Comparison of ENCODE assay signal across 9 mouse cellular contexts in genomic region chr13:98365766-98366421, GRCm38 (mm10). TPM values are rescaled to one million over a fixed set of nuclear protein-coding genes. Genes with fewer than 3 reads are reported as not detected.
DNase-seq lines count a peak whose midpoint lies in the region; ATAC-seq and TF ChIP-seq lines count a peak whose summit lies in the region.
"Had no signal": no experiment of that assay in that cellular context is flagged by ENCODE, and none has a peak within 500 bp of the region (broad histone marks: within the 10 kb centered on the region; RNA-seq: fewer than 3 reads in every experiment).

No protein-coding gene starts in this region.

- peak overlapping the region; percentile 30 for H3K4me3 ChIP-seq in lung, embryonic 14.5 days (ENCODE audit: low read depth, low read length)
- H3K4me3 ChIP-seq in embryonic fibroblast, embryonic 13.5 days (ENCODE audit: insufficient read depth, low read length): peak overlapping the region; percentile 25
- peak overlapping the region; percentile 43 for H3K4me3 ChIP-seq in kidney, embryonic 15.5 days (replicated peaks)
- H3K4me3 ChIP-seq in midbrain, postnatal 0 days (ENCODE audit: low read depth, low read length): peak overlapping the region; percentile 8; the same call in 1 of the 2 replicates

- DNase-seq in lung, embryonic 14.5 days: peak; percentile 63
- DNase-seq in lung, adult 18-20 months: no peak
- no peak for DNase-seq in midbrain, postnatal 0 days (ENCODE audit: low spot score)
- DNase-seq in left cerebral cortex, postnatal 36 days (ENCODE audit: low spot score in 2 of 2): no peak
- no peak for DNase-seq in right cerebral cortex, postnatal 36 days (ENCODE audit: low spot score in 2 of 2)
- DNase-seq in thymus, postnatal 10 days (ENCODE audit: low spot score in 2 of 2): no peak

- no peaks in the 10 kb centered on the region for H3K36me3 ChIP-seq in lung, embryonic 14.5 days (ENCODE audit: insufficient read depth)
- H3K36me3 ChIP-seq in kidney, embryonic 15.5 days: no peaks in the 10 kb centered on the region
- H3K36me3 ChIP-seq in midbrain, postnatal 0 days (ENCODE audit: insufficient read depth, low read length): no peaks in the 10 kb centered on the region

- intact Hi-C loops in left cerebral cortex, postnatal 36 days (cut with DNase I): no loop called here

- peak; percentile 68 for ATAC-seq in lung, embryonic 14.5 days (ENCODE audit: insufficient read depth)
- peak; percentile 88 for ATAC-seq in kidney, embryonic 15.5 days (replicated peaks; ENCODE audit: low FRiP score)
- 0 out of 2 replicates have a peak, but pooled peaks have one; percentile 38 for ATAC-seq in midbrain, postnatal 0 days (ENCODE audit: low FRiP score)

- H3K27ac ChIP-seq in lung, embryonic 14.5 days (ENCODE audit: low read depth): no peak overlapping the region
- H3K27ac ChIP-seq in embryonic fibroblast, embryonic 13.5 days (ENCODE audit: insufficient read depth, low read length): no peak overlapping the region
- peak overlapping the region; percentile 92 for H3K27ac ChIP-seq in kidney, embryonic 15.5 days
- no peak overlapping the region for H3K27ac ChIP-seq in midbrain, postnatal 0 days (ENCODE audit: low read depth, low read length)

- no peak for TF ChIP-seq POLR2A in embryonic fibroblast, embryonic 13.5 days (IDR thresholded peaks at IDR 0.05; ENCODE audit: low read depth, low read length)

- no peaks in the 10 kb centered on the region for H3K9me3 ChIP-seq in lung, embryonic 14.5 days (ENCODE audit: low read depth, low read length)
- H3K9me3 ChIP-seq in kidney, embryonic 15.5 days (replicated peaks): no peaks in the 10 kb centered on the region
- no peaks in the 10 kb centered on the region for H3K9me3 ChIP-seq in midbrain, postnatal 0 days (ENCODE audit: low read length)

- under 1% methylated on average over 52 of the region's 52 CpGs for WGBS in lung, embryonic 14.5 days
- under 1% methylated on average over 51 of the region's 52 CpGs for WGBS in kidney, embryonic 15.5 days
- WGBS in midbrain, postnatal 0 days: under 1% methylated on average over 52 of the region's 52 CpGs

- peaks cover 82% of the 10 kb centered on the region for H3K27me3 ChIP-seq in lung, embryonic 14.5 days (ENCODE audit: insufficient read depth, low read length)
- peaks cover 87% of the 10 kb centered on the region for H3K27me3 ChIP-seq in kidney, embryonic 15.5 days
- H3K27me3 ChIP-seq in midbrain, postnatal 0 days (ENCODE audit: insufficient read depth, low read length): peaks cover 86% of the 10 kb centered on the region

- no peaks in the 10 kb centered on the region for H3K4me1 ChIP-seq in lung, embryonic 14.5 days (ENCODE audit: insufficient read depth)
- no peaks in the 10 kb centered on the region for H3K4me1 ChIP-seq in embryonic fibroblast, embryonic 13.5 days (ENCODE audit: control insufficient read depth, insufficient read depth, low read length)
- H3K4me1 ChIP-seq in kidney, embryonic 15.5 days: peaks cover 27% of the 10 kb centered on the region
- peaks cover 3% of the 10 kb centered on the region; the same call in 1 of the 2 replicates for H3K4me1 ChIP-seq in midbrain, postnatal 0 days (ENCODE audit: insufficient read depth, low read length)

- H3K9ac ChIP-seq in lung, embryonic 14.5 days: no peak overlapping the region
- H3K9ac ChIP-seq in kidney, embryonic 15.5 days: peak overlapping the region; percentile 36; the same call in 1 of the 2 replicates
- H3K9ac ChIP-seq in midbrain, postnatal 0 days (replicated peaks; ENCODE audit: low read length, poor library complexity, severe bottlenecking): no peak overlapping the region

- no peak for TF ChIP-seq CTCF in lung, embryonic 14.5 days (IDR thresholded peaks at IDR 0.05; ENCODE audit: low read depth)
- TF ChIP-seq CTCF in embryonic fibroblast, embryonic 13.5 days (IDR thresholded peaks at IDR 0.05; ENCODE audit: borderline replicate concordance, insufficient read depth, low read length): no peak
- TF ChIP-seq CTCF in midbrain, postnatal 0 days (IDR thresholded peaks at IDR 0.05): no peak

- H3K4me2 ChIP-seq in lung, embryonic 14.5 days: peak overlapping the region; percentile 57
- peak overlapping the region; percentile 72 for H3K4me2 ChIP-seq in kidney, embryonic 15.5 days
- H3K4me2 ChIP-seq in midbrain, postnatal 0 days (ENCODE audit: low read depth, low read length, poor library complexity, severe bottlenecking): peak overlapping the region; percentile 34

RNA-seq across cellular contexts. Expression of gene Foxd1, which starts 11.9 kb away (rescaled TPM):
- not detected in 2 replicates for polyA plus RNA-seq in lung, embryonic 14.5 days (2014; fragmentation: Nextera tagmentation; extraction: Ambion mirVana)
- polyA plus RNA-seq in embryonic fibroblast, embryonic 13.5 days (2011; ENCODE audit: insufficient read length, low read depth, missing spikeins): 5.9 and 6.3 TPM in 2 replicates
- 4.7 and 5.0 TPM in 2 replicates for polyA plus RNA-seq in kidney, embryonic 15.5 days (2015; fragmentation: Nextera tagmentation; extraction: Ambion mirVana)
- 2.4 and 2.5 TPM in 2 replicates for total RNA-seq in midbrain, postnatal 0 days (2014; rRNA removed)
- 0.59 and 0.74 TPM in 2 replicates for polyA plus RNA-seq in midbrain, postnatal 0 days (2015; fragmentation: Nextera tagmentation; extraction: Ambion mirVana)
- 1 to 10 TPM; 1.1 to 2.1 TPM for total RNA-seq in left cerebral cortex, postnatal 36 days (2021)
- polyA plus RNA-seq: liver, embryonic 16.5 days had no signal

RNA-seq across cellular contexts. Expression of gene Btf3, which starts 49.1 kb away (rescaled TPM):
- polyA plus RNA-seq in lung, embryonic 14.5 days (2014; fragmentation: Nextera tagmentation; extraction: Ambion mirVana): 746 and 761 TPM in 2 replicates
- polyA plus RNA-seq in embryonic fibroblast, embryonic 13.5 days (2011; ENCODE audit: insufficient read length, low read depth, missing spikeins): 715 and 807 TPM in 2 replicates
- 689 and 781 TPM in 2 replicates for polyA plus RNA-seq in kidney, embryonic 15.5 days (2015; fragmentation: Nextera tagmentation; extraction: Ambion mirVana)
- total RNA-seq in midbrain, postnatal 0 days (2014; rRNA removed): 269 and 303 TPM in 2 replicates
- polyA plus RNA-seq in midbrain, postnatal 0 days (2015; fragmentation: Nextera tagmentation; extraction: Ambion mirVana): 441 and 472 TPM in 2 replicates
- total RNA-seq in left cerebral cortex, postnatal 36 days (2021): 100 to 1,000 TPM; 170 to 181 TPM

Comparison
In these comparisons a context has a peak if more than half of its experiments do, and no peak if none do; other contexts are left out.
1. ATAC-seq: peak in every context shown above with its lines; median percentile 88 in kidney, embryonic 15.5 days; 68 in lung, embryonic 14.5 days; 38 in midbrain, postnatal 0 days.